Mouse (Mus musculus) liver, postnatal 0 days (tissue): Measurements from ENCODE around the gene Mkrn2os. TPM values are rescaled to one million over a fixed set of nuclear protein-coding genes. Genes with fewer than 3 reads are reported as not detected.

ENCODE experiments used
- ATAC-seq: fragments of 200-750 bp; cut with Nextera tagmentation; 2 replicates; pipeline ENCODE4 v1.8.0; 2017; ENCODE audit warnings: mild to moderate bottlenecking, moderate library complexity
- DNase-seq: peaks from one replicate; pipeline ENCODE4 v3.0.0-alpha.2; 2016
- H3K27ac ChIP-seq: fragments of 300-500 bp; sonication (generic); 2 replicates; pipeline ENCODE4 v1.5.1; 2014; ENCODE audit warnings: antibody characterized with exemption, moderate library complexity, mild to moderate bottlenecking, low read depth
- H3K27me3 ChIP-seq: fragments of 300-500 bp; sonication (generic); 2 replicates; pipeline ENCODE4 v1.6.1; 2014; ENCODE audit warnings: low read length, control low read depth, mixed read lengths; ENCODE audit not compliant: insufficient read depth
- H3K36me3 ChIP-seq: fragments of 300-500 bp; sonication (generic); replicated peaks from 2 replicates; pipeline ENCODE4 v1.6.1; 2014; ENCODE audit warnings: mild to moderate bottlenecking, control low read depth, low read length, moderate library complexity, mixed read lengths; ENCODE audit not compliant: insufficient read depth
- H3K4me1 ChIP-seq: fragments of 300-500 bp; sonication (generic); 2 replicates; pipeline ENCODE4 v1.6.1; 2014; ENCODE audit warnings: antibody characterized with exemption, mild to moderate bottlenecking, control low read depth; ENCODE audit not compliant: insufficient read depth
- H3K4me2 ChIP-seq: fragments of 300-500 bp; sonication (generic); 2 replicates; pipeline ENCODE4 v1.6.1; 2014; ENCODE audit warnings: low read depth, mild to moderate bottlenecking, low read length, moderate library complexity, mixed read lengths
- H3K4me3 ChIP-seq: fragments of 300-500 bp; sonication (generic); 2 replicates; pipeline ENCODE4 v1.5.1; 2014; ENCODE audit warnings: low read depth, low read length
- H3K9ac ChIP-seq: fragments of 300-500 bp; sonication (generic); replicated peaks from 2 replicates; pipeline ENCODE4 v1.6.1; 2014; ENCODE audit warnings: mild to moderate bottlenecking, moderate library complexity
- H3K9me3 ChIP-seq: fragments of 300-500 bp; sonication (generic); 2 replicates; pipeline ENCODE4 v1.6.1; 2016; ENCODE audit warnings: mild to moderate bottlenecking, control low read depth, low read length, mixed read lengths
- CTCF ChIP-seq: sonication (generic); IDR thresholded peaks from 2 replicates; pipeline ENCODE4 v1.5.1; 2016; ENCODE audit warnings: antibody characterized with exemption, low read depth
- EP300 ChIP-seq: IDR thresholded peaks from 2 replicates; pipeline ENCODE4 v1.6.1; 2016; ENCODE audit warnings: antibody characterized with exemption, low read depth, mild to moderate bottlenecking
- WGBS: fragments of 180-500 bp; shearing (Covaris S2); extraction: QIAGEN DNeasy Blood & Tissue Kit; methylation state at CpG from one replicate; pipeline ENCODE4 v1.1.7; 2014; ENCODE audit not compliant: insufficient replicate concordance; 5-methylcytosine and 5-hydroxymethylcytosine counted together
- polyA plus RNA-seq: library from polyadenylated mRNA; unstranded; fragments of >200 nt; fragmentation: Nextera tagmentation; extraction: Ambion mirVana; gene quantifications from 2 replicates; pipeline ENCODE4 v1.2.1, GENCODE M21; 2015

Mkrn2os gene
- polyA plus RNA-seq, 1 experiment from 2014 or later = 16.5 TPM

DNA sequence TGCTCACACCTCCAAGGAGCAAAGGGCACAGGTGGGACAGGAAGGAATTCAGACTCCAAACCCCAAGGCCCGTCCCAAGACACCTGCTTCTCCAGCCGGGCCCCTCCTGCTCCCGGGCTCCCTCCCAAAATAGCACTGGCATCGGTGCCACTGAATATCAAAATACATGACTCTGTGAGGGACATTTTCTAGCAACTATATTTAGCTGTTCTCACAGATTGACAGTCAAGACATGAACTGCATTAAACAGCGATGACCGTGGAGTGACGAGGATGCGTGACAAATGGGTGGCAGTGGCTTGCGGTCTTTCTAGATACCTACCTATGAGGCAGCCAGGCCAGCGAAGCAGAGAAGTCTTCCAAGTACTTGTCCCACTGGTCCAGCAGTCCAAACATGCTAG, 6.1 kb downstream of the Mkrn2os start:
- TF ChIP-seq CTCF = no peak
- no peak for TF ChIP-seq EP300
- 83% methylated on average over 10 of the region's 10 CpGs for WGBS

DNA sequence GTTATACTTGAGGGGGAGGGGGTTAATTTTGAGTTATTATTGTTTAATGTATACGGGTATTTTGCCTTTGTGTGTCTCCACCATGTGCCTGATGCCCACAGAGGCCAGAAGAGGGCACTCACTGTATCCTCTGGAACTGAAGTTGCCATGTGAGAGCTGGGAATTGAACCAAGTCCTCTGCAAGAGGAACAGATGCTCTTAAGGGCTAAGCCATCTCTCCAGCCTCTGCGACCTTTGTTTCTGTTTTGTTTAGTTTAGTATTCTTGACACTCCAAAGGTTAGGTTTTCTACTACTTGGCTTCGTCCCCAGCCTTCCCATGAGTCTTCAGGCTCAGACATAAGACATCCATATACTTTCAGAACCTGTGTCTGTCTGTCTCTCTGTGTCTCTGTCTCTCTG, 8.2 kb downstream of the Mkrn2os start:
- 69% methylated on average over 3 of the region's 3 CpGs for WGBS
- no peak overlapping the region for H3K4me3 ChIP-seq
- ATAC-seq (no peak), DNase-seq (no peak)
- no peak overlapping the region for H3K4me2 ChIP-seq
- H3K27ac ChIP-seq = no peak overlapping the region
- H3K9me3 ChIP-seq = no peaks in the 10 kb centered on the region
- no peaks in the 10 kb centered on the region; the same call in 1 of the 2 replicates for H3K4me1 ChIP-seq
- H3K9ac ChIP-seq = no peak overlapping the region
- no peak for TF ChIP-seq EP300
- TF ChIP-seq CTCF = peak; percentile 5; the same call in 1 of the 2 replicates
- no peaks in the 10 kb centered on the region for H3K27me3 ChIP-seq
- H3K36me3 ChIP-seq = no peaks in the 10 kb centered on the region

More for the DNA sequence above, 6.1 kb downstream of the Mkrn2os start:
- no peaks in the 10 kb centered on the region for H3K9me3 ChIP-seq
- no peak overlapping the region for H3K4me3 ChIP-seq
- no peak overlapping the region for H3K9ac ChIP-seq
- ATAC-seq = no peak
- DNase-seq = no peak
- H3K4me1 ChIP-seq = no peaks in the 10 kb centered on the region; the same call in 1 of the 2 replicates
- H3K4me2 ChIP-seq = no peak overlapping the region
- H3K27me3 ChIP-seq = no peaks in the 10 kb centered on the region
- H3K36me3 ChIP-seq = no peaks in the 10 kb centered on the region
- H3K27ac ChIP-seq = no peak overlapping the region

DNA sequence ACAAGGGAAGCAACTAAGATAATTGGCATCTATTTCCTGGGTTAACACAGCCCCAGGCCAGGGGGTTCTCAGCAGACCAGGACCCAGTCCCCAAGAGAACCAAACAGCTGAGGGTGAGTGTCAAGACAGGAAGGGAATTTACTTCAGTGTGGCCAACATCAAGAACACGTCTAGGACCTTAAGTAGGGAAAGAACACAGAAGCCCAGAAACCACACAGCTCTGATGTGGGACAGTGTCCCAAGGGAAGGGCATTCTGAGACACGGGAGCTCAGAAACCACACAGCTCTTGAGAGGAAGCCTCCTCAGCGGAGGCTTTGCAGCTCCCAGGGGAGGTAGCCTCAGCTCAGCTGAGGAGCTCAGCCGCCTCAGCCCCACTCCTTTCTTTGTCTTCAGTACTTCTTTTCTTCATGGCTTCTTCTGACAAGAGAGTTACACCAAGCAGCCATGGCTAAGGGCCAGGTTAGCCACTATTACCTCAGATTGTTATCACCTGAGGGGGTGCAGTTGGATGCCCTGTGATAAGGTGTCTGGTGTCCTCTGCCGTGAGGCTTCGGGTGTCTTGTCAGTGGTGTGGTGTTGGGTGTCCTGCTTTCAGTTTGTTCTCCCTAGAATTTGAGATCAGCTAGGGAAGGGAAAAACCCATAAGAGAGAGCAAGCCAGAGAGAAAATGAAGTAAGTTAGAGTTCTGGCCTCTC, 8.8 kb downstream of the Mkrn2os start:
- ATAC-seq (no peak), DNase-seq (no peak)
- Histone ChIP-seq H3K4me2 (no peak overlapping the region), H3K4me3 (no peak overlapping the region), H3K9me3 (no peaks in the 10 kb centered on the region), H3K27ac (no peak overlapping the region), H3K27me3 (no peaks in the 10 kb centered on the region), H3K9ac (no peak overlapping the region), H3K36me3 (no peaks in the 10 kb centered on the region), H3K4me1 (no peaks in the 10 kb centered on the region; the same call in 1 of the 2 replicates)
- WGBS = 53% methylated on average over 6 of the region's 6 CpGs
- no peak for TF ChIP-seq EP300
- TF ChIP-seq CTCF = no peak

DNA sequence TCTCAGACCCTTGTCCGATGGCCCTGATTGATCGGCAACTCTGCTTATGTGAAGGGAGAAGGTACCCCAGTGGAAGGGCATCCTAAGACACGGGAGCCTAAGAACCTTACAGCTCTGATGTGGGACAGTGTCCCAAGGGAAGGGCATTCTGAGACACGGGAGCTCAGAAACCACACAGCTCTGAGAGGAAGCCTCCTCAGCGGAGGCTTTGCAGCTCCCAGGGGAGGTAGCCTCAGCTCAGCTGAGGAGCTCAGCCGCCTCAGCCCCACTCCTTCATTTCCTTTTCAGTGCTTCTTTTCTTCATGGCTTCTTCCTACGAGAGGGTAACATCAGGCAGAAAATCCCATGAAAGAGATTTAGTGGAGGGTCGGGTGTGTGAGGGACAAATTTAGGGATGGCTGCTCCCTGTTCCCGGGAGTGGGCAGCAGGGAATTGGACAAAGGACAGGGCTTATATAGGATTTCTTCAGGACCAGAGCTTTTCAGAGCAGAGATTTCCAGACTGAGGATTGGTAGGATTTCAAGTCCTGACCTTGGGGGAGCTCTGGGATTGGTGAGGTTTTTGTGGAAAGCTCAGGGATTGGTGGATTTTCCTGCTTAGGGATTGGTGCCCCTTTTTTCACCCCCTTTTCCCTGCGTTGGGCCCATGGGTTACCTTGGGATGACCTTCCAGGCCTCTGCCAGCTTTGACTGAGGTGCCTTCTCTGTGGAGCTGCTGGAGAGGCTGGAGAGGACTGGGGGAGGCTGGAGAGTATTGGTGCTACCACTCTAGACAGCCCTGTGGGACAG, 9.9 kb downstream of the Mkrn2os start:
- H3K36me3 ChIP-seq = peaks cover 1% of the 10 kb centered on the region; the same call in 1 of the 2 replicates
- H3K4me3 ChIP-seq = no peak overlapping the region
- no peak overlapping the region for H3K4me2 ChIP-seq
- WGBS = 72% methylated on average over 10 of the region's 10 CpGs
- DNase-seq (no peak), ATAC-seq (no peak)
- no peak overlapping the region for H3K27ac ChIP-seq
- no peak overlapping the region for H3K9ac ChIP-seq
- no peaks in the 10 kb centered on the region for H3K9me3 ChIP-seq
- no peaks in the 10 kb centered on the region; the same call in 1 of the 2 replicates for H3K4me1 ChIP-seq
- no peaks in the 10 kb centered on the region for H3K27me3 ChIP-seq
- TF ChIP-seq CTCF (no peak), EP300 (no peak)

DNA sequence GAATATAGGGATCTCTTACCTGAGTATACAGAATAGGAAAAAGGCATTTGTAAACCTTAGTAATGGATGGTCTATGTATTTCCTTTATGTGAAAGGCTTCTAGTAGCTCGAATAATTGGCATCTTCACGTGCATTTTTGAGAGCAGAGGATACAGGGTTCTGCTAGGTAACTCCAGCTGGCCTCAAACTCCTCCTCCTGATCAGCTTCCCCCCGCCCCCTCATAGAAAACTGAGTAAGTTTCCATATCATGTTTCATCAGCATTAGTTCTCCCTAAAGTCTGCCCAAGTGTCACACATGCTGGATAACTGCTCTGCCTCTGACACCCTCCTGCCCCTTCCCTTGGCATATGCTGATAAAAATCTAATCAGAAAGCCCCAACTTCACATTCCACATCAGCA, 11.6 kb downstream of the Mkrn2os start:
- H3K4me1 ChIP-seq = no peaks in the 10 kb centered on the region; the same call in 1 of the 2 replicates
- peaks cover 8% of the 10 kb centered on the region; the same call in 1 of the 2 replicates for H3K36me3 ChIP-seq
- DNase-seq = no peak
- ATAC-seq = no peak
- no peak overlapping the region for H3K4me2 ChIP-seq
- WGBS = 71% methylated on average over 3 of the region's 3 CpGs
- no peak overlapping the region for H3K4me3 ChIP-seq
- H3K9ac ChIP-seq = no peak overlapping the region
- H3K27ac ChIP-seq = no peak overlapping the region
- TF ChIP-seq EP300 = no peak
- no peak for TF ChIP-seq CTCF
- no peaks in the 10 kb centered on the region for H3K9me3 ChIP-seq
- H3K27me3 ChIP-seq = no peaks in the 10 kb centered on the region

DNA sequence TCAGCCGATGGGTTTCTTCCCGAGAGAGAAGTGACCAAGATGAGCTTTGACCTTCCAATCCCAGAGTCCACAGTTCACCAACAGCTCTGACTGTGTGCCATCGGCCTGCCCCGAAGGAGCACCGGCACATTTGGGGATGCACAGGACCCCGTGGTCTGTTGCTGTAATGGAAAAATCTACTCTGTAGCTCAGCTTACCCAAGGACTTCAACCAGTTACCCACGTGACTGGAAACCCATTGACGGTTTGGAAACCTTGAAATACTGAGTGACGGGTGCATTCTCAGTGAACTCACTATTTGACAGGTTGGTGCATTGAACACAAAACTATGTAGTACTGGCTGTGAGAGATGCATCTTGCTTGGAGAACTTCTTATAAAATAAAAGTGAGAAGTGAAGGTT, 14.4 kb downstream of the Mkrn2os start:
- H3K9me3 ChIP-seq = no peaks in the 10 kb centered on the region
- no peak overlapping the region for H3K27ac ChIP-seq
- DNase-seq (no peak), ATAC-seq (no peak)
- WGBS = 80% methylated on average over 9 of the region's 9 CpGs
- TF ChIP-seq CTCF = no peak
- no peak for TF ChIP-seq EP300
- H3K36me3 ChIP-seq = peaks cover 8% of the 10 kb centered on the region; the same call in 1 of the 2 replicates
- H3K27me3 ChIP-seq = no peaks in the 10 kb centered on the region
- no peak overlapping the region for H3K4me2 ChIP-seq
- H3K4me3 ChIP-seq = no peak overlapping the region
- H3K9ac ChIP-seq = no peak overlapping the region
- no peaks in the 10 kb centered on the region; the same call in 1 of the 2 replicates for H3K4me1 ChIP-seq
